Mouse (Mus musculus) kidney, adult 8-10 months (tissue): ENCODE results near the gene Trim37.
A peak's percentile ranks its signal among the peaks of the same experiment; 100 is the strongest.
"Not testable (repeated sequence)": the region's sequence is repeated elsewhere in the genome, so short reads cannot be mapped to it uniquely, and the experiment has no call there.

Experiments used
- DNase-seq, 2 experiments: peaks; one replicate each; pipeline ENCODE4 v3.0.0; 2022

Trim37 gene

DNA sequence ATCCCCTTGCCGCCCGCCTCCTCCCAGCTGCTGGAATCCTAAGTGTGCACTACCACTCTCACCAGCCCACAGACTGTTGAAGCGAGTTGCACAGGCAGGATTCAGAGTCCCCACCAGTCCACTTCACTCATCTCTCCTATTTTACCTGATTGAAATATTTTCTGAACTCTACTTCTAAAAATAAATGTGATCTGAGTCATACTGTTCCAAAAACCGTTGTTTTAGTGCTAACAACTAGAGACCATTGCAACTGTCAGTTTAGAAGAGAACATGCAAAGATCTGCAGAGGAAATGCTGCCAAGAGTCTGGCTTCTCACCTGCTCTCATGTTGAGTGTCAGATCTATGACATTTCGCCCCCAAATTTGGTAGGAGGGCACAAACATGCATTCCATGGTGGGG lies 106.5 kb downstream of the Trim37 start:
- DNase-seq = no peak

- no peak for DNase-seq
Measured at GRCm38 (mm10) chr11:87234743-87235485, 108.0 kb downstream of the Trim37 start.

GRCm38 (mm10) chr11:87235486-87235872 lies 108.6 kb downstream of the Trim37 start:
- no peak for DNase-seq

DNA sequence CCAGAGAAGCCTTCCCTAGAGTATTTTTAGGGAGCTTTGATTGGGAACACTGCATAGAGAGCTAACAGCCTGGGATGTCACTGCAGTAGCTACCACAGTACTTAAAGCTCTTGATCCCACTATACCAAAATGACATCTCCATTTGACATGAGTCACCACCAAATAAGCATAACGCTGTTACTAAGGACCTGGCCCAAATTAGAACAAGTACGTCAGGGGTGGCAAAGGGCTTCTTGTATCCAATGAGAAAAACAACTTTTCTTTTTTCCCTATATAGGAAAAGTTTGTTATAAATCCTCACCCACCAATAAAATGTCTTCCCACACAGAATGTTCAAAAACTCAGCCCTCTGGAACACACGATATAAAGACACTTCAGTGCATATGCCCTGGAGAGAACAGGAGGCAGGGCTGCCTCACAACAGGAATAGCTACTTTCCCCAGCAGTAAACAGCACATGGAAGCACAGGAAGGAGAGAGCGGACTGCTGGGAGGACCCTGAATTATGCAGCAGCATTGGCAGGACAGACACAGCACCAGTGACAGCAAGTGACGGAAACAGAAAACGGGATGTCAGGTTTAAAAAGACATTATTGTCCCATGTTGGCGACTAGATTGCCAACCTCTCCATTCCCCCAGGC lies 112.1 kb downstream of the Trim37 start:
- DNase-seq = no peak

DNA sequence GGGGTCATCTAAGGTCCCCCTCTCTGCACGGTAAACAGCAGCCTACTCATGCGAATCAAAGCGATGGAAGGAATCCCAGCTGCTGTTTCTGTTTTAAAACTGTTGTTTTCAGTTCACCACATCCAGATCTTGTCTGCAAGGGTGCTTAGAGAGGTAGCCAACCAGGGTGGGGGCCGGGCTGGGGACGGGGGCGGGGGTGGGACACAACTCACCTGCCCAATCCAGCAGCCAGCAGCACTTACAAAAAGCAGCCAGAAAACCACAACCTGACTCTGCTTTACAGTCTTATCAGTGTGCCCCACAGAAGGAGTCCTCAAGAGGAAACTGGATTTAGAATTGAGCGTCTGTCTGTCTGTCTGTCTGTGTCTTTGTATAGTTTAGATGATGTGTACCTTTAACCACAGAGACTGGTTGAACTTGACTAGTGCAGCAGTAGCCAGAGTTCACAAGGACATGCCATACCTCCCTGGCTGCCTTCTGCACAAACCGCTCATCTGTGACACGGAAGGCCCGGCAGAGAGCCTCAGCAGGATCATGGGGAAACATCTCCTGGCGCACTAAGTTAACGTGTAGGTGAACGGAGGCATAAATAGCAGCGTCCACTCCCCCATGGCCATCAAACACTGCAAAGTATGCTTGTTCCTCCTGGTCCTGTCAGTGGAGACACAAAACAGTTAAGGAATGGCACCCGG lies 113.4 kb downstream of the Trim37 start:
- peak; percentile 19 to 32 for DNase-seq

DNA sequence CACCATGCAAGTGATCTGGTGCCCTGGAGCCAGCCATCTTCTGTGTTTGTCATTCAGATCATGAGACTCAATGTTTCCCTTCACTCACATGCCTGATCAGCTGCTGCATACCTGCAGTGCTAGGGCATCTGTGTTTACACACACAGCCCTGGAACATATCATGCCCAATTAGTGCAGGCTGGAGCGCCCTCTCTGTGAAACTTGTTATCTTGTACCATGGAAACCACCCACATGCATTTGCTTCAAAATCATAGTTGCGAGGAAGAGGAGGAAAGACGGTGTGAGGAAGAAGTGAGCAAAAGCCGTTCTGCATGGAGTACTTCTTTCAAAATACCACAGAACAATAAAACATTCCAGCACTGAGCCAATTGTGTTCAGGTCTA lies 113.9 kb downstream of the Trim37 start:
- DNase-seq = no peak

DNA sequence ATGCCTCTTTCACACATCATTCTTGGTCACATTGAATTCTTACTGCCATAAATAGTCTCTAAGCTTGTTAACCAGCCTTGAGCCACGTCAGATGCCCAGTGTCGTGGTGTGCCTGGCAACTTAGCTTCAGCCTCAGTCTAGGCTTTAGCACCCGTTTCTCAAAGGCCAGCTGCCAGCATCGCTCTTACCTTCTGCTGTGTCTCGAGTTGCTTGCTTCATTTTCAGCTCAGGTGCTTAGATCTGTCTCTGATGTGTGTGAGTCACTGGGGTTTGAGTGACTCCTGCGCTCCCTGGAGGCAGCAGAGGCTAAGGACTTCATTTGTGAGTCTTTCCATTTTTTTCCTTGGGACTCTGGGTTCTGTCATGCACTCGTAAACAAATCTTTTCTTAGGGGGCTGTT lies 114.4 kb downstream of the Trim37 start:
- no peak for DNase-seq

DNA sequence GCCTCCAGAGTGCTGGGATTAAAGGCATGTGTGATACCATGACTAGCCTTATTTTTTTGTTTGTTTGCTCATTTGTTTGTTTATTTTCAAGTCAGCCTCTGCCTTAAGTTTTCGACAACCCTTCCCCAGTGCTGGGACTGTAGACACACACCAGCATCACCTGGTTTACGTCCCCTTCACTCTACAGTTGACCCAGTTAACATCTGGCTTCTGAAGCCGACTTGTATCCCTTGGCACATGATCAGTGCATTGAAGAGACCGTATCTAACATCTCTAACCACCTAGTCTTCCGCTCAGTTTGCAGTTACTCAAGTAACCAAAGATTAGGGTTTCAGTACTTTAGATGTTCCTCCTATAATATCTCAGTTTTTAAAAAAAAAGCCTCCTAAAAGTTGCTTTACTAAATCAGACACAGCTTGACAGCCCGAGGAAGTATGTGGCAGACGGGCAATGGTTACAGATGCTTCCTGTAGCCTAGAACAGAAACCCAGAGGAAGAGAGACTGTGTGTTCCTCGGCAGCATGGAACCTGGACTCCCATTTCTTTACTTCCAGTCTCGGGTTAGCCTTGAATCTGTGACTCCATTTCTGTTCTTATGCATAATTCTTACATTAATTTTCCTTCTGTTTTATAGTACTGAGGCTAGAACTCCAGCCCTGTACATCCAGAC lies 118.4 kb downstream of the Trim37 start:
- DNase-seq = no peak

- DNase-seq = no peak
Measured at GRCm38 (mm10) chr11:87246107-87246651, 119.3 kb downstream of the Trim37 start.

- no peak for DNase-seq
Measured at GRCm38 (mm10) chr11:87246724-87247493, 120.0 kb downstream of the Trim37 start.

GRCm38 (mm10) chr11:87247494-87247866 lies 120.6 kb downstream of the Trim37 start:
- no peak for DNase-seq

DNA sequence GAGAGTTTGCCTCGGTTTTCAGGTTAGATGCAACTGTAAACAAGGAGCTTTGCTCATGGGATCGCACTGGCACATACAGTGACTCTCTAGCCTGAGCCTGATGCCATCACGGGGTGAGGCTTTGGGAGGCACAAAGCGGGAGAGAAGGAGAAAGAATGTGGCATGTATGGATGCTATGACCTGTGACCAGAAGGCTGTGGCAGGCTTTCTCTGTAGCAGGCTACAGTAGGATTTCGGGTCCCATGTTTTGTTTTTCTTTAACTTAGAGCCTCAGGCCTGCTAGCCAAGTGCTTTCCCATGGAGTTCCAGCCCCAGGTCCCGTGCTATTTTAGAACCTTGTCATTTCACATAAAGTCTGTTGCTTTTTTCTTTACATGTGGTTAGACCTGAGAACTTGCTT lies 123.3 kb downstream of the Trim37 start:
- DNase-seq = no peak

GRCm38 (mm10) chr11:87253294-87253693 lies 126.4 kb downstream of the Trim37 start:
- DNase-seq = no peak

DNA sequence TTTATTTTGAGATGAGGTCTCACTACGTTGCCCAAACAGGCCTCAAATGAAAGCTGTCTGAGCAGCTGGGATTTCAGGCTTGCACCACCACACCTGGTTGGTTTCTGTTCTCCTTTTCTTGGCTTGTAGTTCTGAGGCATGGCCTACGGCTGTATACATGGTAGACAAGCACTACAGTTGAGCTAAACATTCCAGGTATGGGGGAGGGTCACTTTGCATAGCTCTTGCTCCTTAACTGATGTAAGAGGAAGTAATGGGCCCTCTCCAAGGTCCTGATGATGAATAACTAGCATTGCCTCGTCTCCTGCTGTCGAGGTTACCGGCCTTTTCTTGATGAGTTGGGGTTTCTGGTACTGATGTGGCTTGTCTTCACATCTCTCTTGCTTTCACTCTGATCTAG lies 127.3 kb downstream of the Trim37 start:
- DNase-seq = no peak

GRCm38 (mm10) chr11:87257282-87257681 lies 130.4 kb downstream of the Trim37 start:
- DNase-seq = no peak

DNA sequence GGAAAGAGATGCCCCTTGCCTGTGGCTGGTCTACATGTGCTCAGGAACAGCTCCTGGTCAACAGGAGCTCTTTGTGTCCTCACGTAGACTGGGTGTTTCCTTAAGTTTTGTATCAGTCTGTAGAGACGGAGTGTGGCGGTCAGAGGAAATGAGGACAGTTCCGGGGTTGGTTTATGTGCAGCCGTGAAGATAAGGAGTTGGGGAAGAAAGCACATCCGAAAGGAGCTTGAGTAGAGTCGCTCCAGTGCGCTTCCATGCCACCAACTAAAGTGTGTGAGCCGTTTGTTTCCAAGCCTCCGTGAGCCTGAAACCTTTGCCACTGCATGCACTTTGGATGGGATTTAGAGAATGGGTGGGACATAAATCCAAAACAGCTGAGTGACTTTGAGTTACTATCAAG lies 132.9 kb downstream of the Trim37 start:
- DNase-seq = no peak

DNA sequence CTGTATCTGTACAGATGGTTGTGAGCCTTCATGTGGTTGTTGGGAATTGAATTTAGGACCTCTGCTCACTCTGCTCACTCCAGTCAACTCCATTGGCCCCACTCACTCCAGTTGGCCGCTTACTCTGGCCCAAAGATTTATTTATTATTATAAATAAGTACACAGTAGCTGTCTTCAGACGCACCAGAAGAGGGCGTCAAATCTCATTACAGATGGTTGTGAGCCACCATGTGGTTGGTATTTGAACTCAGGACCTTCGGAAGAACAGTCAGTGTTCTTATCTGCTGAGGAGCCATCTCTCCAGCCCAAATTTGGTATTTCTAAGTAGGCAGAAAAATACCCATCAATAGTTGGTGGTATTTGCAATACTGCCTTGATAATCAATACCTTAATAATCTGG lies 134.8 kb downstream of the Trim37 start:
- DNase-seq = not testable (repeated sequence)

DNA sequence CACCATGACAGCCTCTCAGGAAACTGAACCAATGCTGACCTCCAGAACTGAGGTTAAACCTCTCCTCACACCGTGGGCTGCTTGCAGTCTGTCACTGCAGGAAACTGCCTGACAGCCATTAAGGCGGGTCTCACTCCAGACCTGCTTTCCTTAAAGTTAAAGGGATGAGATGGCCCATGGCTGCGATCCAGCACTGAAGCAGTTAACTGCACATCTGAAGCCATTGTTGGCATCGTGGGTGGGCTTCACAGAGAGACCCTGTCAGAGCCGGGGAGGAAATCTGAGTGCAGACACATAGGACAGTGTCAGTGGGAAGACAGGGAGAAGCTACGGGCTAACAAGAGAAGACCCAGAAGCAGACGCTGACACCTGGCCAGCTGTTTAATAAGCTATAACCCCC lies 137.1 kb downstream of the Trim37 start:
- DNase-seq = no peak

DNA sequence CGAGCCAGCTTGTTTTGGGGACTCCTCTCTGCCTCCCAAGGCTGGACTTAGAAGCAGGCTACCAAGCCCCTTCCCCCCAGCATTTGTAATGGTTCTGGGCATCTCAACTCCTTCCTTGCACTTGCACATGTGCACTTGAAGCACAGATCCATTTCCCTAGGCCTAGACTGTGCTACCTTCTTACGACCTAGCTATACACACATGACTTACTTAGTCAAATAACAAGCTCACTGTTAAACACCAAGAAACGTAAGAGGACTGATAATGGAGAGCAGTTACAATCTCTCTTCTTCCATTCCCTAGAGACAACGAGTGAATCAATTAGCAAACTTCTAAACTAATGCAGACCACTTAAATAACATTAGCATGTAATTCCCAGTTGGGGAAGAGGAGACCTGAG lies 139.4 kb downstream of the Trim37 start:
- DNase-seq = no peak

GRCm38 (mm10) chr11:87268803-87269202 lies 141.9 kb downstream of the Trim37 start:
- no peak for DNase-seq
